Mouse (Mus musculus): ENCODE measurements at regions not wholly inside any gene's neighbourhood (a gene's known extent, or its start where the extent isn't known, plus 50 kb on each side); places are given as distances from the start of the nearest gene placed in this dataset.

GRCm38 (mm10) chr11:41090391-41090900 is 335.3 kb upstream of the Ccng1 start:
- DNase-seq, result peak; percentile 42

- DNase-seq, result no peak
Measured at GRCm38 (mm10) chr11:41063570-41063969, 308.5 kb upstream of the Ccng1 start.

- no peak for DNase-seq
Measured at GRCm38 (mm10) chr11:41057796-41058195, 302.7 kb upstream of the Ccng1 start.

DNA sequence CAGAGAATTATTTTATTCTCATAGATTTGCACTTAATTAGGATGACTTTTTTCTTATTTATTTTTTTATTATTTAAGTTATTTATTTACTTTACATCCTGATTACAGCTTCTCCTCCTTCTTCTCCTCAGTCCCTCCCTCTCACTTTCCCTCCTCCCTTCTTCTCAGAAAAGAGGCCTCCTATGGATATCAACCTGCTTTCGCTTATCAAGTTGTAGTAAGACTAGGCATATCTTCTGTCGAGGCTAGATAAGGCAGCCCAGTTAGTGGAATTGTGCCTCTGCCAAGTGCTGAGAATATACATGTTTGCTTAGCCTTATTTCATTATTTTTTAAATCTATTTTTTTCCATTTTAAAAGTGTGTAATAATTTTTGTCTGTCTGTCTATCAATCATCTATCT is 274.9 kb upstream of the Ccng1 start:
- no peak for DNase-seq

- no peak for DNase-seq
Measured at GRCm38 (mm10) chr11:41010096-41010495, 255.0 kb upstream of the Ccng1 start.

GRCm38 (mm10) chr11:40972806-40973205 is 217.7 kb upstream of the Ccng1 start:
- DNase-seq, result peak; percentile 24

DNA sequence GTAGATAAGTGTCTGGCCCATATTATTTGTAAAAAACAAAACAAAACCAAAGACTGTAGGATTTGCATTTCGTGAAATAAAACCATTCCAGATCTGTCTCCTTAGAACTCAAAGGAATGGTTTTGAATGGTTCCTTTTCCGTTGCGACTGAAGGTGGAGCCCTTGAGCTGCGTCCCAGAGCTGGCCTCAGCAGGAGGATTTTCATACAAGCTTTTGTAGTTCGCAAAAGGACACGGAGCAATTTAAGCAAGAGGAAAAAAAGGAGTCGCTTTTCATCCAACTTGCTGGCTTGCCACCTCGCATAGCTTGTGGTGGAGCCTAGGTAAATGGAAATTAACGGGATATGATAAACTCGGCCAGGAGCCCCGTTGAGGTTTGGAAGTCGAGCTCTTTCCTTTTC is 172.1 kb upstream of the Ccng1 start:
- peak; percentile 41 for DNase-seq

GRCm38 (mm10) chr11:40891485-40891884 is 136.4 kb upstream of the Ccng1 start:
- no peak for DNase-seq

- no peak for DNase-seq
Measured at GRCm38 (mm10) chr11:40884509-40884908, 129.4 kb upstream of the Ccng1 start.

DNA sequence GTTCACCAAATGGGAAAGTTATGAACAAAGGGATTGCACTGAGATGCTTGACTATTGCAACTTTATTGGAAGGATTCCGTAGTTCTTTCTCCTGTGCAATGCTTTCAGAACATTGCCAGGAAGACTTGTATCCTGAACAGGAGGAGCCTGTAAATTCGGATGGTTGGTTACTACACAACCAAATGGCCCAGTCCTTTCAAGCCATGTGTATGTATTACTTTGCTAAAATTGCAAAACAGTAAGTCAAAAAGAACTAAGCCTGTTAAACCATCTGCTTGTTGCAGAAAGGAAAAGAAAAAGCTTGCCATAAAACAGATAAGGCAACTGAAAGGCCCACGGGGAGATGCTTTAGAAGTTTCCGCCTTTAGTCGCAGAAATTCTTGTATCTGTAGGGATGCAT is 124.5 kb upstream of the Ccng1 start:
- peak; percentile 48 for DNase-seq

DNA sequence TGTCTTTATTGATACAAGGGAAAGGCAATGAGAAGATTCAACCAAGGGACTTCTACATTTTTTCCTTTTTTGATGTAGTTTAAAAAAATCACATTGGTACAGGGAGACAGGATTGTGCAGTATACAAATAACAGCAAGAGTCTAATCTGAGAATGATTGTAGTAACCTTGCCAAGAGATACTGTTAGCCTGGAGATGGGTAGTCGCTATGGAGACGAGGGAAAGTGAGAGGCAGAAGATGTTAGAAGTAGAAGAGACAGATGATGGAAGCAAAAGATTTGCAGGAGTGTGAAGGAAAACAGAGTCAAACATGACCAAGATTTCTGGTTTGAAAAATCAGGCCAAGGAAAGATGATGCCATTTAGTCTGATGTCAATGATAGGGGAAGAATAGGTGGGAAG is 117.9 kb upstream of the Ccng1 start:
- DNase-seq, result no peak

- peak; percentile 82 for DNase-seq
Measured at GRCm38 (mm10) chr11:40865694-40866093, 110.6 kb upstream of the Ccng1 start.

DNA sequence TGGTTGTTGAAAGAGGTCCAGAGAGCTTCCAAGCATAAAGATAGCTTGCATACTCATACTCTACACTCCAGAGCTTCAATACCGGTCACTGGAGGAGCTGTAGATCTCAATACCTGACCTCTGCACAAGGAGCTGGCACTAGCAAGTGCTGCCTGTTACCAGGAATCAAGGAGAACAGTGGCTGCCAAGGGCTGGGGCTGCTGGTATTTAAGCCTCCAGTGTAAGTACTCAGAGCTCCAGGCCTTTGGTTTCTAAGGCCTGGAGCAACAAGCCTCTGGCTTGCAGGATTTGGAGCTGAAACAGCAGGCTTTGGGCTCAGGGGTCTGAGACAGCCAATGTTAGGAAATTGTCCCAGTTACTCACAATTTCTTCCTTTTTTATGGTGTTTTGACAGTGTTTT is 96.2 kb upstream of the Ccng1 start:
- DNase-seq, result no peak

DNA sequence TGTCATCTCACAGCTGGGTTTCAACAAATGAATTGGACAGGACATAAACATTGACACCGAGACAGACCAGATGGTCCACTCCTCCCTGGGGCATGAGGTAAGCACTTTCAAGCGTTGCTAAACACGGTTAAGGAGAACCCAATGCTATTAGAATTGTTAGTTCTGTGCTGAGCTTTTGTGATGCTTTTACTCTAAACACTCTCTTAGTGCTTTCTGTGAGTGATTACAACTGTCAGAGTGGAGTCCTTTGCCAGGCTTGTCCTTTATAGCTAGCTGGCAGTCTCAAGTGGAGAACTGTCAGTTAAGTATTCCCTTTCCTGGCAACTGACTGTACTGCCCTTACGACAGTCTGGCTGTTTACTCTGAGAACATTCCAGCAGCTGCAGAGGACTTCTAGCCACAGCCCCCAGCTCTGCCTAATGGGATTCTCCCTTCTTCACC is 95.6 kb upstream of the Ccng1 start:
- no peak for DNase-seq

DNA sequence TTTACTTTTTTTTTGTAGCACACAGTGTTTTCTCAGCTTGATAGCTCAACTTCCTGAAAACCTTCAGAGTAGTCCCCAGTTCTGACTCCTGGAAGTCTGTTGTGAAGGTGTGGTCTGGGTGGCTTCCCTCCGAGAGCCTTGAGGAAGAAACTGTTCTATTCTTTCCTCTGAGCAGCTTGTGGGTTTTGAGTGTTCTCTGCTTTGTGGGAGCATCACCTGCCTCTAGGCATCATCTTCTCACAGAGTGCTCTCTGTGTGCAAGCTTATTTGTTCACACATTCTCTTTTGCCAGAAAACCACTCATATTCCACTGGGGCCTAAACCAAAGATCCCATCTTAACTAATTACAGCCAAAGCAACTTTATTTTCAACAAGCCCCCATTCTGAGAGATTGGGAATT is 91.5 kb upstream of the Ccng1 start:
- DNase-seq, result peak; percentile 7

GRCm38 (mm10) chr11:40835393-40835792 is 80.3 kb upstream of the Ccng1 start:
- DNase-seq, result peak; percentile 8
